Mouse (Mus musculus) C2C12 (cell line): ENCODE measurements around the gene Ipo13. TPM values are rescaled to one million over a fixed set of nuclear protein-coding genes. Genes with fewer than 3 reads are reported as not detected.

Experiments used
- H3K27me3 ChIP-seq: one replicate; pipeline ENCODE4 v1.6.1; 2011; ENCODE audit not compliant: control insufficient read depth, insufficient read depth, insufficient read length
- H3K36me3 ChIP-seq: one replicate; pipeline ENCODE4 v1.6.1; 2011; ENCODE audit not compliant: control insufficient read depth, insufficient read depth
- H3K4me3 ChIP-seq: one replicate; pipeline ENCODE4 v1.5.1; 2011; ENCODE audit warnings: mild to moderate bottlenecking, control low read depth; ENCODE audit not compliant: poor library complexity, insufficient read depth, severe bottlenecking
- H3K79me2 ChIP-seq: one replicate; pipeline ENCODE4 v1.6.1; 2011; ENCODE audit not compliant: control insufficient read depth, insufficient read depth
- H3K79me3 ChIP-seq: one replicate; pipeline ENCODE4 v1.6.1; 2011; ENCODE audit warnings: low read depth, control low read depth
- H3ac ChIP-seq: one replicate; pipeline ENCODE3; 2011; ENCODE audit warnings: low read depth; ENCODE audit not compliant: control insufficient read depth, insufficient read length
- CEBPB ChIP-seq: IDR thresholded peaks from one replicate; pipeline ENCODE4 v1.6.1; 2011; ENCODE audit warnings: low read depth, mild to moderate bottlenecking, control low read depth, moderate library complexity
- CTCF ChIP-seq: IDR thresholded peaks from one replicate; pipeline ENCODE4 v1.5.1; 2011; ENCODE audit not compliant: control insufficient read depth, insufficient read depth, insufficient read length
- FOSL1 ChIP-seq: IDR thresholded peaks from one replicate; pipeline ENCODE4 v1.8.0; 2011; ENCODE audit warnings: mild to moderate bottlenecking, low read length; ENCODE audit not compliant: poor library complexity, insufficient read depth, severe bottlenecking
- MAX ChIP-seq: IDR thresholded peaks from one replicate; pipeline ENCODE4 v1.6.1; 2011; ENCODE audit warnings: mild to moderate bottlenecking, control low read depth
- MYOD1 ChIP-seq: IDR thresholded peaks from one replicate; pipeline ENCODE4 v1.6.1; 2011; ENCODE audit warnings: low read depth; ENCODE audit not compliant: control insufficient read depth, insufficient read length
- MYOG ChIP-seq: IDR thresholded peaks from one replicate; pipeline ENCODE4 v1.6.1; 2011; ENCODE audit not compliant: control insufficient read depth, insufficient read length; ENCODE audit errors: extremely low read depth
- USF1 ChIP-seq: IDR thresholded peaks from one replicate; pipeline ENCODE4 v1.6.1; 2011; ENCODE audit warnings: low read depth, mild to moderate bottlenecking, control low read depth, moderate library complexity
- polyA plus RNA-seq: library from polyadenylated mRNA; unstranded; fragments of >200 nt; fragmentation: generic; extraction: Trizol; gene quantifications from one replicate; pipeline ENCODE4 v1.2.1, GENCODE M21; 2012; ENCODE audit warnings: missing spikeins

The Ipo13 gene
- polyA plus RNA-seq, 1 experiment, result 43.6 TPM

GRCm38 (mm10) chr4:117926545-117927482 is 12.0 kb upstream of the Ipo13 start:
- no peaks in the 10 kb centered on the region for H3K79me2 ChIP-seq
- H3K27me3 ChIP-seq, result no peaks in the 10 kb centered on the region
- H3K79me3 ChIP-seq, result no peaks in the 10 kb centered on the region
- H3ac ChIP-seq, result no peak overlapping the region
- H3K36me3 ChIP-seq, result no peaks in the 10 kb centered on the region
- H3K4me3 ChIP-seq, result no peak overlapping the region
- TF ChIP-seq MYOD1 (no peak), USF1 (no peak), CEBPB (no peak), MAX (no peak)

DNA sequence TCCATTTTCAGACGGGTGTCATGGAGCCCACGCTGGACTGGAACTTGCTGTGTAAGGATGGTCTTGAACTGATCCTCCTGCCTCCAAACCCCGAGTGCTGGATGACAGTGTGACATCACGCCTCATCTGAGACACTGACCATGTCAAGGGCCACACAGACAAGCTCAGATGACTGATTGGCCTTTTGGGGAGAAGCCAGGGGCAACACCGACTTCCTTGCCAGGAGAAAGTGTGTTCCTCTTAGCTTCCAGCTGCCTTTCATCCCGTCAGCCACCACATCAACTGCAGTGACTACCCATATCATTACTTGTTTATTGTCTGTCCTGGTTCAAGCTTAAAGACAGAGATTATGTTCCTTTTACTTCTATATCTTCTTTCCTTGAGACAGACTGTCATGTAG is 10.1 kb upstream of the Ipo13 start:
- H3K79me2 ChIP-seq, result no peaks in the 10 kb centered on the region
- H3K4me3 ChIP-seq, result no peak overlapping the region
- no peak for TF ChIP-seq MYOD1
- no peak for TF ChIP-seq MYOG
- no peak for TF ChIP-seq CTCF
- TF ChIP-seq MAX, result no peak
- TF ChIP-seq FOSL1, result no peak
- TF ChIP-seq USF1, result no peak
- TF ChIP-seq CEBPB, result no peak
- H3ac ChIP-seq, result no peak overlapping the region
- H3K79me3 ChIP-seq, result no peaks in the 10 kb centered on the region
- H3K36me3 ChIP-seq, result no peaks in the 10 kb centered on the region
- H3K27me3 ChIP-seq, result no peaks in the 10 kb centered on the region

- no peaks in the 10 kb centered on the region for H3K79me3 ChIP-seq
- no peak for TF ChIP-seq CTCF
- no peak for TF ChIP-seq USF1
- TF ChIP-seq FOSL1, result no peak
- TF ChIP-seq MAX, result no peak
- TF ChIP-seq CEBPB, result no peak
- no peak for TF ChIP-seq MYOG
- TF ChIP-seq MYOD1, result no peak
- no peaks in the 10 kb centered on the region for H3K79me2 ChIP-seq
- H3K27me3 ChIP-seq, result no peaks in the 10 kb centered on the region
- no peak overlapping the region for H3ac ChIP-seq
- H3K36me3 ChIP-seq, result no peaks in the 10 kb centered on the region
- H3K4me3 ChIP-seq, result no peak overlapping the region
Observed at GRCm38 (mm10) chr4:117923450-117923849, 8.7 kb upstream of the Ipo13 start.

GRCm38 (mm10) chr4:117921358-117921757 is 6.6 kb upstream of the Ipo13 start:
- Histone ChIP-seq H3ac (no peak overlapping the region), H3K27me3 (no peaks in the 10 kb centered on the region), H3K36me3 (no peaks in the 10 kb centered on the region), H3K79me3 (no peaks in the 10 kb centered on the region), H3K79me2 (no peaks in the 10 kb centered on the region), H3K4me3 (no peak overlapping the region)
- TF ChIP-seq CTCF (no peak), CEBPB (no peak), MYOD1 (no peak), MYOG (no peak), MAX (no peak), USF1 (no peak), FOSL1 (no peak)

DNA sequence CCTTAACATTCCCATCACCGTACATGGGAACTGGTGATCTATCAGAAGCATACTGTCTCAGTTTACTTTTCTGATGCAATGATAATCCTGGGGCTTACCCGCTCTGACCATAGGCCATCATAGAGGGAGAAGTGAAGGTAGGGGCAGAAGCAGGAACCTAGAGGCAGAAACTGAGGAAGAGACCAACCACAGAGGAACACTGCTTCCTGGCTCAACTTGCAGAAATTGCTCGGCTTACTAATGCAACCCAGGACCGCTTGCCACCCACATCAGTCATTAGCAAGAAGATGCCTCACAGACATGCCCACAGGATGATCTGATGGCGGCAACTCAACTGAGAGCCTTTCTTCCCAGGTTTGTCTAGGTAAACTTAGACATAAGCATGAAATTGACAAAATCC is 4.0 kb upstream of the Ipo13 start:
- no peak overlapping the region for H3ac ChIP-seq
- no peak overlapping the region for H3K4me3 ChIP-seq
- no peaks in the 10 kb centered on the region for H3K27me3 ChIP-seq
- peaks cover 7% of the 10 kb centered on the region for H3K79me3 ChIP-seq
- TF ChIP-seq MYOG, result no peak
- TF ChIP-seq CTCF, result no peak
- no peak for TF ChIP-seq MAX
- TF ChIP-seq FOSL1, result no peak
- TF ChIP-seq MYOD1, result no peak
- no peak for TF ChIP-seq CEBPB
- no peak for TF ChIP-seq USF1
- peaks cover 10% of the 10 kb centered on the region for H3K79me2 ChIP-seq
- no peaks in the 10 kb centered on the region for H3K36me3 ChIP-seq
